Mouse (Mus musculus): ENCODE data around the gene Frmpd2.

DNA sequence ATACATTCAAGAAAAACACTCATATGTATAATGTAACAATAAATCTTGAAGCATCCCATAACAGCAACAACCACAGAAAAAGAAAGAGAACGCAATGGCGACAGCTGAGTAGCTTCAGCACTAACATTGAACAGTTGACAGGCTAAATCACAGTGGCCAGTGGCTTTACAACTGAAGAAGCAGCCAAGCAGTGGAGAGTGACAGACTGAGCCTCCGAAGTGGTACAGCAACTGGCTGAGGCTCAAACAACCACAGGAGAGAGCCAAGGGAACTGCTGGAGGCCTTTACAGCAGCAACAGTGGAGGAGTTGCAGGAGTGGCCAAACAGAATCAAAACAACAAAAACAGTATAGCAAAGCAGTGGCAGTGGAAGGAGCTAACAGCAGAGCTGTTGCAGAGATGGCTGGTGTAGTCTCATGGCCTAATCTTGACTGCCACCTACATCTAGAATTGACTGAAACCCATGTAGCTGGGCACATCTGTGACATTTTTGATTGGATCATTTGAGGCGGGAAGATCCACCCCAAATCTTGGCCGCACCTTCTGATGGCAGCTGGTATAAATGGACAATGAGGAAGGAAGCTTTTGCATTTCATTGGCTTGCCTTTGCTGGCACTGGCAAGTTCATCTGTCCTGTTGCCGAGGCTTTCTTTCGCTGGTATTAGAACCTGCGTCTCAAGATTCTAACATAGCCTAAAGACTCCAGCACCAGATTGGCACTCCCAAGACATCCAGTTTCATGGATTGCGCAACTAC, 127.1 kb downstream of the Frmpd2 start:
- TF ChIP-seq CTCF (IDR thresholded peaks at IDR 0.05; ENCODE audit: extremely low read depth, insufficient read length, insufficient replicate concordance, low read depth, low read length) (no peak), POLR2A (IDR thresholded peaks at IDR 0.05; ENCODE audit: low read depth, low read length) (no peak)
